Mouse (Mus musculus): ENCODE data around the gene Frmd4a.

Frmd4a gene

DNA sequence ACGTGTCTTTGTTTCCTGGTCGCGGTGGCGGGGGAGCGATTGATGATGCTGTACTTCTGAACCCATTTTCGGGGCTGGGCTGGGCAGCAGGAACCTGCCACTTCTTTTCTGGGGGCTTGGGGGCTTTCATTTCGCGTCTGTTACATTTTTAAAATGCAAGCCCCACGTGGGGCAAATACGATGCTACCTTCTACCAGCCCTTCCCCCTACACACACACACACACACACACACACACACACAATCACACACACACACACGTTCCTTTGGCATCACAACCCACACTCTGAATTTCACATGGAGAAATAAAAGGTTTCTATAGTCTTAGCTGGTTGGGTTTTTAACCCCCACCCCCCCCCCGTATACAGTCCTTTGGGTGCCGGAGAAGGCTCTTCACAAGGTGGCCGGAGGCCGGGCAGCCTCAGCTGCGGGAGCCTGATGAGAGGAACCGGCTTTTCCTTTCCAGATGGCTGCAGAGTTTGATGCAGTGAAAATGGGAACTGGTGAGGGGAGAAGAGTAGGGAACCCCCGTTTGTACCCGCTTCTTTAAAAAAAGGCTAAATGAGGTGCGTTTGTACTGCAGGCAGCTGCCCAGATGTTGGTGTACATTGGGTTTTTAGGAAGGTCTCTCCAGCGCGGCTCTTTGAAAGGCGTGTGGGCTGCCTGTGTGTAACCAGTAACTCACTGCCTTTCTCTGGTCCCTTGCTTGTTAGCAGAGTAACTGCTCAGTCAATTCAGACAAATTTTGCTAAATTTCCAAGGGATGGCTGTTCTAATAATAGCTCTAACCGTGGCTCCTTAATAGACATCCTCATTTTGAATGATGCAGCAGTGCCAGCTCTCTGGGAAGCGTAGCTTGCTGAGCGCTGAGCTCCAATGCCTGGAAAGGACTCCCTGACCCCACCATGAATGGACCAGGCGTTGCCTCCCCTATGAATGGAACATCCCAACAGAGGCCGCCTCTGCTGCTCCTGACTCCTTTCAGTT is 384.4 kb downstream of the Frmd4a start:
- DNase-seq, result peak; percentile 22

DNA sequence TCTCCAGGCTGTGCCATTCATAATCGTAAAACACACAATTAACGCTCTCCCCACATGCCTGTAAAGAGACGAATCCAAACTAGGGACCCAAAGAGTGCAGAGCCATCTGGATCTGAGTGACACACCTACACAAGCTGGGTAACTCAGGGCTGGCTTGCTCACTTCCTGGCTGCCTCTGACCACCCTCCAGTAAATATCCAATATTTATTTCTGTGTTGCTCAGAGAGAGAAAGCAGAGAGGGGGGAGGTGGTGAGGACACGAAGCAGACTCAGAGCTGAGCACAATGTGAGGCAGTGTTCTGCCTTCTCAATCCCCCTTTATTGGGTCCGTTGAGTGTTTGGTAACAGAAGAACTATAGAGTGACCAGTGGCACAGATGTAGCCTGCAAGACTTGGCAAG is 389.5 kb downstream of the Frmd4a start:
- no peak for DNase-seq

DNA sequence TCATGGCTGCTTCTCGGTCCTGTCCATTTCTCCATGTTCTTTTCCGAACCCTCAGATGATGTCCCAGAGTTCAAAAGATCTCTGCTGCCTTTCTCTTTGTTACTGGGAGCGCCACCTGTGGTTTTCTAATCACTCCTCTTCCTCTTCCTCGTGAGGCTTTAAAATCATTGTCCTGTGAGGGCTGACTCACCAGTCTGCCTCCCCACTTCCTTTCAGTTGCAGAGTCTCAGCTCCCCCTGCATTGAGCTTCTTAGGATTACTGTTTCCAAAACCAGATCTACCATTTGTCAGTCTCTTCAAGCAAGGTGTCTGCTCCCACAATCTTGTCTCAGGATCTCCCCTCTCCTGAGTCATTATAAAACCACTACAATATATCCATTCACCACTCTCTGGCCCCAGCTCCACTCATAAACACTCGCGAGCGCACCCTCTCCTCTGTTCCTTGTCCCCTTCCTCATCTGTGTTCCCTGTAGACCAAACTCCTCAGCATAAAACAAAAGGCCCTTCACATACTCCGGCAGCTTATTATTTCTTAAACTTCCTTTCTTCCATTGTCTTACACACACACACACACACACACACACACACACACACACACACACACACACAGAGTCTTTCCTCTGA is 392.4 kb downstream of the Frmd4a start:
- DNase-seq, result no peak

DNA sequence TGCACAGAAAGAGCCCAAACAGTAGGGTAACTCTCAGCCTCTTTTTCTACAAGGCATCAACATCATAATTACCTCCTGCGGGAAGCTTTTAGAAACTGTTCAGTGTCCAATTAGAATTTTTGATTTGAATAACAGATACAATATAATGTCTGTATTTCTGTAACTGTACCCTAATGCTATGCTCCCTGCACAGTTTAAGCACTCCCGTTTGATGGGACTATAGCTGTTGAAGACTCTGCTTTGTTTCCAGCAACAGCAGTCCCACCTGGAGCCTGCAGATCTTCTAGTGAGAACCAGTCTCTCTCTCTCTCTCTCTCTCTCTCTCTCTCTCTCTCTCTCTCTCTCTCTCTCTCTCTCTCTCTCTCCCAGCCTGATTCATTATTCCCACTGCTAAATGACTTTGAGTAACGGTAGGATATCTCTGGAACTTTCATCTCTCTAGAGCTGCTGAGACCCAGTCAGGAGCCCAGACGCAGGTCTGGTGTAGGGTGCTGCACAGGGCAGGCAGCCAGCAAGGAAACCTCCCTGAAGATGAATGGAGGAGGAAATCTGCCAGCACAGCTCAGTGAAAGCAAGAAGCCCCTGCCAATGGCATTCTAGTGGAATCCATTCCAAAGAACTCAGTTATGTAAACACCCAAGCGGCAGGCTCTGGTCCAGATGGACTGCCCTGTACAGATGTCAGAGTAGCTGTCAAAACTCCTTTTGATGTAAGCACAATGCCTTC is 395.5 kb downstream of the Frmd4a start:
- DNase-seq, result peak; percentile 29

DNA sequence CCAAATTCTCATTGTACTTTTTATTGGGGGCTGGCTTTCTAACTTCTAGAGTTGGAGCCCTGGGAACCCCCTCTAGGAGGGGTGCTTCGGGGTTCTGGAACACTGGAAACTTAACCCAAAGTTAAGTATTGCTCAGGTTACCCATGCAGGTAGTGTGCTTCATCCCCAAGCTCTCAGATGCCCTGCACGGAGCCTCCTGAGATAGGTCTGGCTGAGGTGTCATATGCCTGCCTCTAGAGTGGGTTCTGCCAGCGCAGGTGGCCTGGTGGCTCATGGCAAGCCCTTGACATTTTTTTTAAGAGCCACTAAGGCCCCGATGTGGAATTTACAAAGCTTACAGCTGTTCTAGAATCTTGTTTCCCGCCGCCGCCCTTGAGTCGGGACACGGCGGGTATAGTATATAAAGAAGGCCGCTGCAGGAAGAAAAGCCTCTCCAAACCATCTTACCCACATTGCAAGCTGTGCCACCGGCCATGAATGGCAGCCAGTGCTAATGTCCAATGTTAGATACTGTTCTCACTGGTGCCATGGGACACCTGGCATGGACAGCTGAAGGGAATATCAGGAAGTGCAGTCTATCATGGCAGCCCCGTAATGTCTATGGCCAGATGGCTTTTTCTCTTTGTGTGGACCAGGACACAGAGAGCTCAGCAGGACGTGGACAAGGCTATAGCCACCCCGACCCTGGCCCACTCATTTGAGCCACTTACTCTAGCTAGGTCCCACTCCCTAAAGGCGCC is 396.2 kb downstream of the Frmd4a start:
- no peak for DNase-seq

DNA sequence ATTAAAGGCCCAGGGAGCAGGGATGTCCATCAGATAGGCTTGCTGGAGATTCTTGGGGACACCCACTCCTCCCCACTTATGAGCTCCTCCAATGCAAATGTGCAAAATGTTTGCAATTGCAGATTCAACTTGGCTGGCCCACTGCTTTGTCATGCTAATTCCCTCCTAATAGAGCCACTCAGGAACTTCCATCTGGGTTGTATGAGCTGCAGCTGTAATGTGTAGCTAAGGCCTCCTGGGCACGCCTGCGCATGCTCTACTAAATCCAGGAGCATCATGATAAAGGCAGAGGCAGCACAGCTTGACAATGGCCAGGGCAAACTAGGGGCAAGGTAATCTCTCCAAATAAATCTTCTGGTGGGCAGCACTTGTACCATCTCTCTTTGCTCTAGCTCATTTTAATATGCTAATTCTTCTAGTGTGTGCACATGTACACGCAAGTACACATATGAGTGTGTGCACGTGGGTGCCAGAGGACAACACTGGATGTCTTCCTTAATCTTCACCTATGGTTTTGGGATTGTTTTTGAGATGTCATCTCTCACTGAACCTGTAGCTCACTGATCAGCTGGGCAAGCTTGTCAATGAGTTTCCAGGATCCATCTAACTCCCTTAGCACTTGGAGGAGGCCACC is 403.3 kb downstream of the Frmd4a start:
- no peak for DNase-seq

DNA sequence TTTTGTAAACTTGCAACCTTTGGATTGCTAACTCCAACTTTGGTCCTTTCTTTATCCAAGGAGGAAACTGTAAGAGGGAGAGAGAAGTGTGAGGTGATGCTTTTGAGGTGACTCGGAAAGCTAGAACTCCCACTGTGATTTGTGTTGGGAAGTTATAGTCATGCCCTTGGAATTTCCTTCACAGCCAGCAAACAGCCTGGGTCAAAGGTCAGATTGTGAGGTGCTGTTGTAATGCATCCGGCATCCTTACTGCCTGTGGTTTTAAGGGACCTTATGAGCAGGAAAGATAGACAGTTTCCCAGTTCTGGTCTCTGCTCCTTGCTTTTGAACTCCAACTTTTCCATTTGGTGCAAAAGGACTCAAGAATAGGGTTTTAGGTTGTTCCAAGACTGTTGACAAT is 404.2 kb downstream of the Frmd4a start:
- DNase-seq, result peak; percentile 53

DNA sequence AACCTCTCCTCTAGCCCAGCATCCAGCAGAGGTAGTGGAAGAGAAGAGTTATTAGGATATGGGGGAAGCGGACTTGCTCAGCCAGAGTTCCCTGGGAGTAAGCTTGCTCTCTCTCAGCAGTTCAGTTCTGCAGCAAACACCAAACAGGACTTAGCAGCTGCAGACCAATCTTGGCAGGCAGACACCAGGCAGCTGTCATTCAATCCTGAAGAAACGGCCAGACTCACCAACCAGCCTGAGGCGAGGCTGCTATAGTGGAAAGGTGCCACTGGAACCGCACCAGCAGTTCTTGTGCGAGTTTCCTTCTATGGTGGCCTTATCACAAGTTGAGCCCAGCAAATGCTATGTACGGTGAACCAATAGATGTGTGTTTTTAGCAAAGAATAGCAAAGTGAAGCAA is 406.4 kb downstream of the Frmd4a start:
- no peak for DNase-seq

DNA sequence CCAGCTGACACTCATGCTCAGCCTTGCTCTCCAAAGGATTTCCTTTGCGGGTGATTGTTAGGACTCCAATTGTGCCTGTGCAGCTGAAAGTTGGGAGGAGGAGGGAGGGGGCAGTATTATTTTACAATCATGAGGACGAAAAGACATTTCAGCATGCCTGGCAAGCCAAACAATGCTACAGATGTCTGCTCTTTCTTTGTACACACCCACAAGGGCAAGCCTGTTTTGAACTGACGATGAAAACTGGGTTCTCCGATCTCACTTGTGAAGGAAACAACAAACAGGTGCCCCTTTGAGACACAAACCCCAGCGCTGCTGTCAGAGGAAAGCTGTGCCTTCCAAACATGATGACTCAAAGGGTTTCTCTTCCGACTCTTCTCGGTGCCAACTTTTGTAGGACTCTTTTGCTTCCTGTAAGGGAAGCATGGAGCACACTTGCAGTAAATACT is 410.9 kb downstream of the Frmd4a start:
- DNase-seq, result peak; percentile 9

DNA sequence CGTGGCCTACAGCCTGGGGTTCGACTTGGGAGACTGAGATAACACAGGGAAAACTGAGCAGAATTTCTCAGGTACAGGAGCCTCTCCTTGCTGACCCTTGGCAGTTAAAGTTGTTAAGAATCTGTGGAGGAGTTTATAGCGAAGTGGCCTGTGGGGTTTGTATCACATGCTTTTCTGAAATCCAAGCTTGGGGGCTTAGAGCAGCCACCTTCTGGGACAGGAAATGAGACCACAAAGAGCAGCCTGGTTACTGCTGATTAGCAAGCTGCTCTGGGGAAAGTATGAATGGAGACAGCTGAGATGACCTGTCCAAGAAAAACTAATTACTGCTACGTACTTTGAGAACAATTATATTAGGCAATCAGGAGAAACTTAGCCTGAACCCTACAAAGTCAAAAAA is 415.6 kb downstream of the Frmd4a start:
- no peak for DNase-seq

DNA sequence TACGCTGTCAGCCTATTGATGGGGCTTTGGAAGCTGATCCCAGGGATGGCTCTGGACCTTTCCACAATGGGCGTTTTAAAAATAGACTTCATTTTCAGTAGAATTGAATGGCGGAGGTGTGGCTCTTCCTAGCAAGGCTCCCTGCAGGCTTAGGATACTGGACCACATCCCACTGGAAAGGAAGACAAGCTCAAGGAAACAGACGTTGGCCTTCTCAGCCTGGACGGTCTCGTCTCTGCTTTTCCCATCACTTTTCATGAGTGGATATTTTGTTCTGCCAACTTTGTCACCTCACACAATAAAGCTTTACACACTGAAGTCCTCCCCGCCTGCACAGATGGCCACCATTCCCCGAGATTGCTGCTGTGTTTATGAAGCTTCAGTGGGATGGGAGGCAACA is 417.5 kb downstream of the Frmd4a start:
- DNase-seq, result no peak

DNA sequence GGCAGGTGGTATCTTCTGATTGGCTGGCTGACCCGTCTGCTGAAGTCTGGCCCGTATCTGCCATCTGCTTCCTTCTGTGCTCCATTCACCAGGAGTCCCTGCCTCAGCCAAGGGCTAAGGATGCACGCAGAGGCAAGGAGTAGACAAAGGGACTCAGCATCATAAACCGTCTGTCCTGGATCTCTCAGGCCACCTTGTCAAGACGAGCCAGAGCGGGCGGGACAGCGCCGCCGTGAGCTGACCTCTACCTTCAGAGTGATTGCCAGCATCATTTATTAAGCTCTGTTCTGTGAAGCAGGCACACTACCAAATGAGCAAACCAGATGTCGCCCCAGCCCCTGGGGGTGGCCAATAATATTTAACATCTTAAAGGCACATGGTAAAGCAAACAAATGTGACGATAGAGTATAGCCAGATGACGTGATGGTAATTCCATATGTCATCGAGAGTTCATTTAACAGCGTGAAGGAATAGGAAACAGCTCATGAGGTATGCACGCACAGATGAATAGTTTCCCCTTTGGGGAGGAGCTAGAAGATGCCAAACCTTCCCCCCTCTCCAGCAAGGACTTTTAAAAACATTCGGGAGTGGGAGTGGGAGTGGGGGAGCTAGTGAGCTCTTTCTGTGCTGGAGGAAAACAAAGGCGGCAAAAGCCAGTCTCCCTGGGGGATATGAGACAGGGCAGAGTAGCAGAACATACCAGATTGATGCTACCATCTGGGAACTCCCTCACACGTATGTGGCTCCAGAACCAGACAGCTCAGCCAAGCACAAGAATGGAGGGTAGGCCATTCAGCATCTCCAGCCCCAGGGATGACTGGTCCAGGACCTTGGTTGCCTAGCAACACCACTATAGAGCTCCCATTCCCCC is 419.1 kb downstream of the Frmd4a start:
- no peak for DNase-seq

DNA sequence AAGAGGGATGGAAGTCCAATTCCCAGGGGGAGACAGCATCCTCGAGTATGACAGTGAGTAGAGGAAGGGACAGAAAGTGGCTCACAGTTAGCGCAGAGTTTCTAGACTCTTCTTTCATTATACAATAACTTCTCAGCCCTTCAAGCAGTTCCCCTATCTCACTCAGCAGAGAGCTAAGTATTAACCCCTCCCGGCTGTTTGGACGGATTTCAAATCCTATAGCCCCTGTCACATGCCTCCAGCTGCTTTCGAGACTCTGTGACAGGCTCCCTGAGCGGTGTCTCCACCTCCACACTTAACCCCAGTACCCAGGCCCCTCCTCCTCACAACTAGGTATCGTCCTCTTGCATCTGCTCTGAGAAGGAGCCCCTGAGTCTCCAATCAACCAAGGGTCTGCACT is 421.2 kb downstream of the Frmd4a start:
- DNase-seq, result no peak

DNA sequence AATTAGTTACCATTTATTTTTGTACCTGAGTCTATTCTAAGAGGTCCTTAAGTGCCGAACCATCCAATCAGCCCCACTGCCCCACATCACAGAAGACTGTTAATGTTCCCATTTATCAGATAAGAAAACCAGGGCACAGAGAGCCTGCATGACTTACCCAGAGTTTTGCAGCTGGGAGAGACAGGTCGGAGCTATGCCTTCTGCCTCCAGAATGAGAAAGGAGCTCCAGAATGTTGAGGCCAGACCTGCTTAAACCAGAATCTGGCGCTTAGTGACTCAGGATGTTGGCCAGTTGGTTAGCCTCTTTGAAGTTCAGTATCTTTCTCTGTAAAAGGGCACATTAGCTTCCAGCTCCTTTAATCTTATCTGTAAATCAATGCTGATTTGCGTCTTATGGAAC is 422.4 kb downstream of the Frmd4a start:
- DNase-seq, result no peak

DNA sequence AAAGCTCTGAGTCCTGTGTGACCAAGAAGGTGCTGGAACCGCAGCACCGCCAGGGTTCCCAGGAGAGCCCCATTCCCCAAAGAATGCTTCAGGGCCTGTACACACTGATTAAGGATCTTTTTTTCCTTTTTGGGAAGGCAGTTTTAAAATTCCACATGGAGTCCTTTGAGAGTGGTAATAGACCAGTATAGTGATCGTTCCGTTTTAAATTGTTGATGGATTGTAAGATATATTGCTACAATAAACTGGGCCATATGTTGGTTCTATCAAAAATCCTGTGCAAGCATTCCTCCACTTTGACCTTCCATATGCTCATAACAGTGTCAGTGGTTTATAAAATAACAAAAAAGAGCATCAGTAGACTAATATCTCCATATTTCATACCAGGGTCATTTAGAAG is 424.3 kb downstream of the Frmd4a start:
- no peak for DNase-seq

DNA sequence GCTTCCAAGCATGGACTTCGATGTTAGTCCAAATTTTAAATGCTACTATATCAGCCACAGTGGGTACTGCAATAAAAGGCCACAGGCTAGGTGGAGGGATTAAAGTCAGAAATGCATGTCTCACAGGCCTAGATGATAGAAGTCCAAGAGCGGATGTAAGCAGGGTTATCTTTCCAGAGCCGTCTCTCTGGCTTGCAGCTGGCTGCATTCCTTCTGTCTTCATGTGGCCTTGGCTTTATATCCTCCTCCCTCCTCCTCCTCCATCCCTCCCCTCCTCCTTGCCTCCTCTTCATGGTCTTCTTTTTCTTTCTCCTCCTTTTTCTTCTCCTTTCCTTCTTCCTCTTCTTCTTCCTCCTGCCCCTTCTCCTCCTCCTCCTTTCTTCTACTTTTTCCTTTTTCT is 427.2 kb downstream of the Frmd4a start:
- DNase-seq, result peak; percentile 9

DNA sequence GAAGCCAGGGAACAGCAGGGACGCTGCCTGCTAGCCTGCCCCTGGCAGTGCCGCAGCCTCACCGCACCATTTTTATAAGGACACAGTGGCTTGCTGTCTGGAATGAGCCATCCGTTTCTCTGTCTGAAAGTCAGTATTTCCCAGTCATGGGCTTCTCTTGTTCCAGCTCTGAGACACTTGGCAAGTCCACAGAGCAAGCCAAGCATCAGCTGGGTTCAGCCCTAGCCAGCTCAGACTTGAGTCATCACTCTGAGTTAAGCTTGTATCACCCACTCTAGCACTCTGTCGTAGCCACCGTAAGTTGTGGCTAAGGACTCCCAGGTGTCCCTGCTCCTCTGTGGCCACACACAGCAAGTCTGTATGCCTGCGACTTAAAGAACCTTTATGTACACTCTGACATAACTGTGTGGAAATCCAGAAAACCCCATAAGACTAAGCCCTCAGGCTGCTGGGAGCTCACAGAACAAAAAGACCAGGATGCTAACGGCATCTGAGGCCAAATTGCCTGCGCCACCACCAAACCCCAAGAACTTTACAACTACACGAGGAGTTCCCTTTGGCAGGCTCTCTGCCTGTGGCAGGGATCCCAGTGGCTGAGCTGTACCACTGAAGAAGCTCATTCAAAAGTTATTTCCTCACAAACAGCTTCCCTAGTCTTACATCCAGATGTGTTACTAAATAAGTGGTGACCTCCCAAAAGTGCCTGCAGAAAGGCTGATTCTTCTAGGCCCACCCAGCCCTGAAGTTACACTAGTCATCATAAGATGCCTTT is 428.3 kb downstream of the Frmd4a start:
- DNase-seq, result peak; percentile 20

DNA sequence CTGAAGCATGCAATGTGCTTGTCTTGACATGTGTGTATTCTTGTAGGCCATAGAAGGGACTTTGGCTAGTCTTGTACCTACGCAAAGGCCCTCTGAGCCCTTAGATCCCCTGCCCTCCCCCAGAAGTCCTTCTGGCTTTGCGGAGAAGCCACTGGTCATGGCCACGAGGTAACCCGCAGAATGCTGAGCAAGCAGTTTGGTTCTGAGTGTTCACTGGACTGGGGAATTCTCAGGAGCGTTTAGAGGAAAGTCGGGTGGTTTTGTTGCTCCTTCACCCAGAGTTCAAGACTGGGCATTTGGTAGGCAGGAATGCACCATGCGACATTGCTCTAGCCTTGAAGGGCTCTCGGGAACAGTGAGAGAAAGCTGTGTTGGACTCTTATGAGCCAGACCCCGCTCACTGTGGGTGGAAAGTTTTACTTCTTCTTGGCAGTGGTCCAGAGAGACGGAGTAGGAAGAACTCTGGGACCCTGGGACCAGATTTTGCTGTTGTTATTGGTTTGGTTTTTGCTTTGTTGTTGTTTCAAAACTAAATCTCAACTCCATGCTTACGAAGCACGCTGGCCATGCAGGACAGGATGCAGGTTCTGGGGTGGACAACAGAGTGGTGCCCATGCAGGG is 432.5 kb downstream of the Frmd4a start:
- peak; percentile 42 for DNase-seq

DNA sequence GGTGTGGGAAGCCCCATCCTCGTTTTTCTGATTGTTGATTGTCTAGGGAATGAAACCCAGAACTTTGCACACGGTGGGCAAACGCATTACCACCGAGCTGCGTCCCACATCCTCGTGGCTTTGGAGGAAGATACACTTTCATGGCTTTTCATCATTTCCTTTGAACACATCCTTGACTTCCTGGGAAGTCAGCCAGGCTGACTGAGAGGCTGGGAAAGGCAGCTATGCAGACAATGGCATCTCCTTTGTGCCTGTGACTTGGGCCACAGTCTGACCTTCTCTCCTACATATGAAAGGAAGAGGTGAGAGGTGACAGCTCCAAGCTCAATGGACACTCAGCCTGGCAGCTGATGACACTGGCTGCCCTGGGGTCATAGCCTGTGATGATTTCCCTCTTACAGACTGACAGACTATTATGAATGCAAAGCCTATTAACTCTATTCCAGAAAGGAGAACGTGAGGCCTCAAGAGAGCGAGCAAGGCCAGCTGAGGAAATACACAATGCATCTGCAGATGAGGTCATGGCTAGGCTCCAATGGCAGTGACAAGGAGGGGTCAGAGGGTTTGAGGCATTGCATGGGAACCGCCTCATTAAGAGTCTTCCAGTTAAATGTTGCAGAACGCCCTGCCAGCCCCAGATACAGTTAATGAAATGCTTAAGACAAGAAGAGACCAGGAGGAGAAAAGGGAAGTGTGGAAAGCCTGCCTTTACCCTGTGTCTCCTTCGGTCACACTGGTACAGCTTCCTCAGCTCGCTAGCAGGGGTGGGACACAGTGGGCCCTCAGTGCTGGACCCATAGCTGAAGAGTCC is 435.3 kb downstream of the Frmd4a start:
- DNase-seq, result peak; percentile 34
